Mouse (Mus musculus): Measurements from ENCODE around the gene Kctd11.
"Not testable (repeated sequence)": the region's sequence is repeated elsewhere in the genome, so short reads cannot be mapped to it uniquely, and the experiment has no call there.

The Kctd11 gene

DNA sequence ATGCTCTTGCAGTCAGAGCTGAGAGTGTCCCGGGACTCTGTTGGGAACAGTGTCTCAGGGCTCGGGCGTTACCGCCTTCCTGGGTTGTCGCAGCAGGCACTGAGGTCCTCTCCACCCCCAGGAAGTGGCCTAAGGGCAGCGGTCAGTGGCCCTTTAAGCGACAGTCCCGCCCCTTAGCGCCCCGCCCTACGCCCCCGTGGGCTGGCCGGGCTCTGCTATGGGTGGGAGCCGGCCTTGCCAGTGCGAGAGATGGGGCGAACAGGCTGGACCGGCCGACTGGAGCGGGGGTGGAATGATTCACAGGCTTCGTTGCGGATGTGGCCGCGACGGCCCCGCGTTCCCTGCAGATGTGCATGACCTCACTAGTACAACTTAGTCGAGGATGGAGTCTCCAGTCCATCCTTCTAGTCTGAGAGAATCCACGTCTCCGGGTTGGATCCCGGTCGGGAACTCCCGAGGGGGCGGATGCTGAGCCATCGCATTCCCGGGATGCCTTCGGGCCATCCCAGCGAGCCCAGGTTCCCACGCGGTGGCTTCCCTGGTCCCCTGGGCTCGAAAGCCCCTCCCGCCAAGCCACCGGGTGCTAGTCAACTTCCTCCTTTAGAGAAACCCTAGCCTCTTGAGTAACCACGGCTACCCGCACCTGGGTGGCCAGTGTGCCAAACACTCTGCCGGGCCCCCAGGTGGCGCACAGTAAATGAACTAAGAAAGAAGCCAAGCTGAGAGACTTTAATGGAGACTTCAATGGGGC is at the start of gene Kctd11:
Gene Kctd11, minus strand, starts transcription at position 554 of the 751 bp plus-strand sequence.
- peak; percentile 78 for DNase-seq (ENCODE audit: low spot score)

DNA sequence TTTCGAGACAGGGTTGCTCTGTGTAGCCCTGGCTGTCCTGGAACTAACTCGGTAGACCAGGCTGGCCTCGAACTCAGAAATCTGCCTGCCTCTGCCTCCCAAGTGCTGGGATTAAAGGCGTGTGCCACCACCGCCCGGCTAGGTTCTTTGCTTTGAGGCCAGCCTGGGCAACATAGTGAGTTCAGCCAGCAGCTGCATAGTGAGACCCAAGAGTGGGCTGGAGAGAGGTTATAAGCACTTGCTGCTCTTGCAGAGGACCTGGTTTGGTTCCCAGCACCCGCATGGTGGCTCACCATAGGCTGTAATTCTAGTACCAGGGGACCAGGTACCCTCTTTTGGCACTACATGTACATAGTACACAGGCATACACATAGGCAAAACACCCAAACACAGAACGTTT is 49.0 kb upstream of the Kctd11 start:
- DNase-seq (ENCODE audit: low spot score) = not testable (repeated sequence)

DNA sequence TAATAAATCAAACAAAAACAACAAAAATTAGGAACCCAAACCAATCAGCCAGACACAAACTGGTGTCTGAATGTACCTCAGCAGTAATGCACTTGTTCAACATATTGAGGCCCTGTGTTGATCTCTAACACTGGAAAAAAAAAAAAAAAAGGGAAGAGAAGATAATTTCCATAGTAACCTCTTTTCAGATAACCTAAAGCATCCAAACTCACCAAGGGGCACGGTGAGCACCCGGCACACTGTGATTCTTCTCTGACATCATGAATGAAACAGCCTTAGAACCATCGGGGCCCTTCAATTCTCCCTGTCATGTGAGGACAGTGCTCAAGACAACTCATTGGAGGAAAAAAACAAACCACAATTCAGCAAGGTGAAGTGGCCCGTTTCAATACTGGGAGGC is 48.5 kb upstream of the Kctd11 start:
- no peak for DNase-seq (ENCODE audit: low spot score)

- DNase-seq (ENCODE audit: low spot score) = no peak
These were observed 46.3 kb upstream of the Kctd11 start for GRCm38 (mm10) chr11:69927501-69927900.

DNA sequence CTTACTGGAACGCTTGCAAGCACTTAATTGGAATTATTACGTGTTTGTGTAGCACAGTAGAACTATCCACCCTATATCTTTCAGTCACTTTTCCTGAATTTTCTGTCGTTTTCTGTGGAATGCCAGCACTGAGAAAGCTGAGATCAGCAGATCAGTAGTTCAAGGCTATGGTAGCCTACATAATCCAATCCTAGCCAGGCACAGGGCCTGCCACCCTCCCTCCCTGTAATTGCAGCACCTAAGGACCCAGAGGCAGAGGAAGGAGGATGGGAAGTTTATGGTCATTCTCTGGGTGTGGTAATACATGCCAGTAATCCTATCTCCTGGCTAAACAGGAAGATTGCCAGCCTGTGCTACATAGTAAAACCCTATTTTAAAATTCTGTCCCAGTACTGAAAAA is 41.6 kb upstream of the Kctd11 start:
- DNase-seq (ENCODE audit: low spot score) = no peak

DNA sequence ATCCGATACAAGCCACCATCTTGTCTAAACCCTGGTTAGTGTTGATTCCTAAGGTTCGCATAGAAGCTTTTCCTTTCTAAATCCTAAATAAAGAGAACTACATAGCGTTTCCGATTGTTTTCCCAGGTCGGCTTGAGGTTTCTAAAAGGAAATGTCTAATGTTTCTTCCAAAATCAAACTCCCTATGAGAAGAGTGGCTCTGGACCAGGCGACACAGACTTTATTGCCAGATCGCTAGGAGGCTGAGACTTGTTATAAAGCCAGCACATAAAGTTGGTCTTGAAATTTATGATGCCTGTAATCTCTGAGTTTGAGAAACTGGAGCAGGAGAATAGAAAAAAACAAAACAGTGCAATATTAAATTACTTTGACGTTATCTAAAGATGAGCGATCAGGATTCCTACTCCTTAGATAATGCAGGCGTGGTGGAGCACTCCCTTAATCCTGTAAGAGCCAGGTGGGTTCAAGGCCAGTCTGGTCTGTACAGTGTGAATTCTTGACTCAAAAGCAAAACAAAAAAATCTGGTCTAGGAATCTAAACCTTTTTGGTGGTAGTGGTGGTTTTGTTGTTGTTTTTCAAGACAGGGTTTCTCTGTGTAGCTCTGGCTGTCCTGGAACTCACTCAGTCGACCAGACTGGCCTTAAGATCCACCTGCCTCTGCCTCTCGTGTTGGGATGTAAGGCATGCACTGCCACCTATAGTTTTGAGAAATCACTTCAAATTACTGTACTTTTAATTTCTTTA is 41.0 kb upstream of the Kctd11 start:
- no peak for DNase-seq (ENCODE audit: low spot score)

GRCm38 (mm10) chr11:69921114-69922011 is 40.2 kb upstream of the Kctd11 start, which contains the start of gene Eif5a:
Gene Eif5a, minus strand, starts transcription at chr11:69921958.
- DNase-seq (ENCODE audit: low spot score) = peak; percentile 100

DNA sequence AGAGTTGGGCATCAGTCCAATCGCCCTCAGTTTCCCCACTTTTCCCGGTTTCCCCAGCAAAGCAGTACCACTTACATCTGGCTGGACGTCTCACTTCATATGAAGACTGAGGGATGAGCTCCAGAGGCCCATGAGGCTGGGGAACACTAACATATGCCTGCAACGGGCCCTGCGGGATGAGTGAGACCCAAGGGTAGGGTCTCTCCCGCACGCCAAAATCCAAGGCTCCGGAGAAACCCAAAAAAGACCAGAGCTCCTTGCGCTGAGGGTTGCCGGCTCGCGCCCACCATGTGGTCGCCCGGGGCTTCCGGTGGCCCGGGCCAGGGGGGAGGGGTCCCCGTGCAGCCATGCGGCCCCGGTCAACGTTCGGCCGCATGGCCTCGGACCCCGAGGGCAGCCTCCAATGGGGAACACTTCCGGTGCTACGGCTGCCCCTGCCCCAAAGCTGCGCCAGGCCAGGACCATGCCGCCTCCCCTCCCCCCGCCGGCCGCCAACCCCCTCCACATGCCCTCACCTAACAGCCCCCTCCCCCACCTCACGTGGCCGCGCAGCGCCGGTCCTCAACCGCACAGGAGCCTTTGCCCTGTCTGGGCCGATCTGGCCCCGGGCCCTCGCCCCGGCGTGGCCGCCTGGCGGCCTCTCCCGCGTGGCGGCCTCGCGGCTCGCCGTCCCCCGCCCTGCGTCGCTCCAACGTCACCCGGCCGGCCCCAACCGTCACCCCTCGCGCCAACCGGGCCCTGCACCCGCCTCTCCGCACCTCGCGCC is 39.2 kb upstream of the Kctd11 start:
- DNase-seq (ENCODE audit: low spot score) = no peak

- no peak for DNase-seq (ENCODE audit: low spot score)
These were observed 38.6 kb upstream of the Kctd11 start for GRCm38 (mm10) chr11:69919661-69920265.

DNA sequence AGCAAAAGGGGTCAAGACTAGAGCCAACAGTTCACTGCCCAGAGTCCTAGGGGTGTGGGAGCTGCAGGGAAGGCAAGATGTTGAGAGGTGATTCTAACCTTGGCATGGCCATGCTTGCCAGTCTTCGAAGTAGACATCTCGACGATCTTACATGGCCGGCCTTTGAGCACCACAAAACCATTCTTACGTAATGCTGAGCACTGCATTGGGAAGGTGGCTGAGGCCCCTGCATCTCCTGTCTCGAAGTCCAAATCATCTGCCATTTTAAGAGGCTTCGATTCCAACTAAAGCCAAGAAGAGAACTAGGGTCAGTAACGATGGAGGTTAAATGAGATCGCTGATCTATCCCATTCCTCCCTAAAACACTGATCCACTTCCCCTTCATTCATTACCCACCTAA is 37.8 kb upstream of the Kctd11 start:
- DNase-seq (ENCODE audit: low spot score) = no peak

DNA sequence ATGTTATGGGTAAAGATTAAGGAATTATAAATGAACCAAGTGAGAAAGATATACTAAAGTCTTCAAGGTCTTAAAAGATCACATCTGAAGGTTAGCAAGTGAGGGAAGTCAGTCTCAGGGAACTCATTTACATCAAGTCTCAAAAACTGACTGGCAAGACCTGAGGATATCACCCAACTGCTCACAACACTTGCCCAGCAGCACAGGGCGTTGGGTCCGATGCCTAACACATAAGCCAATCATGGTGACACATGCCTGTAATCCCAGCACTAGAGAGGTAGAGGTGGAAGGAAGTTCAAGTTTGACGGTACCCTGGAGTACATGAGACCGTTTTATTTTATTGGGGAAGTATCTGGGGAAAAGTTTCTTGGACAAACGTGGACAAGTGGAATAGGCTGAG is 36.9 kb upstream of the Kctd11 start:
- DNase-seq (ENCODE audit: low spot score) = no peak

DNA sequence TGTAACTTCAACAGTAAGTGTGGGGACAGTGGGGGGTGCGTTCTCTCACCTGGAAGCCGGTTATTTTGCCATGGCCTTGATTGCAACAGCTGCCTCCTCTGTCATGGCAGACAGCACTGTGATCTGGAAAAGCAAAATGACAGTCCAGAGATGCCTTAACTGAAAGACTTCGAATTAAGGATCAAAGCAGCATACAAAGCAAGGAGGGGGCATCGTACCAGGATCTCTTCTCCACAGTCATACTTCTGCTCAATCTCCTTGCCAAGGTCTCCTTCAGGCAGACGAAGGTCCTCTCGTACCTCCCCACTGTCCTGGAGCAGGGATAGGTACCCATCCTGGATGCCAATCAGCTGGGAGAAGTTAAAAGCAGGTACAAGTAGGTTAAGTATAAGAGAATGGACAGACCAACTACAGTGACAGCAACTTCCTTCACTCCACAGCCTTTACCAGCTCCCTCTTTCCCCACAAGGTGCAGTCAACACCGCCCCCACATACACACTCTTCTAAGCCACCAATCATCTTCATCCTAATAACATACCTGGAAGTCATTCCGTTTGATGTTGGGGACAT is 36.3 kb upstream of the Kctd11 start:
- no peak for DNase-seq (ENCODE audit: low spot score)

- DNase-seq (ENCODE audit: low spot score) = not testable (repeated sequence)
These were observed 35.6 kb upstream of the Kctd11 start for GRCm38 (mm10) chr11:69916652-69917378.

- no peak for DNase-seq (ENCODE audit: low spot score)
These were observed 34.7 kb upstream of the Kctd11 start for GRCm38 (mm10) chr11:69915667-69916627.

DNA sequence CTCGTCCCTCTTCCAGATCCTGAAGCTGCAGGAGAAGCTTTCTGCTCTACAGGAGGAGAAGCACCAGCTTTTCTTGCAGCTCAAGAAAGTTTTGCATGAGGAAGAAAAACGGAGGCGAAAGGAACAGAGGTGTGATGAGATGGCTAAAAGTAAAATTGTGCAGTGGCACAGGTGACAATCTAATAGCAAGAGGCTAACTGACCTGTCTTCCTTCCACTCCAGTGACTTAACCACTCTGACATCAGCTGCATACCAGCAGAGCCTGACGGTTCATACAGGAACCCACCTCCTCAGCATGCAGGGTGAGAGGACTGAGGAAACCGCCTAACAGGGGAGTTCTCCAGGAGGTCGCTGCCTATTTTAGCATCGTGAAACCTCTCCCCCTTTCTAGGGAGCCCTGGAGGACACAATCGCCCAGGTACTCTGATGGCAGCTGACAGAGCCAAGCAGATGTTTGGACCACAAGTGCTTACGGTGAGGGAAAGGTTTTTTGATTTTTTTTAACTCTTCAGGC is 33.8 kb upstream of the Kctd11 start:
- no peak for DNase-seq (ENCODE audit: low spot score)

DNA sequence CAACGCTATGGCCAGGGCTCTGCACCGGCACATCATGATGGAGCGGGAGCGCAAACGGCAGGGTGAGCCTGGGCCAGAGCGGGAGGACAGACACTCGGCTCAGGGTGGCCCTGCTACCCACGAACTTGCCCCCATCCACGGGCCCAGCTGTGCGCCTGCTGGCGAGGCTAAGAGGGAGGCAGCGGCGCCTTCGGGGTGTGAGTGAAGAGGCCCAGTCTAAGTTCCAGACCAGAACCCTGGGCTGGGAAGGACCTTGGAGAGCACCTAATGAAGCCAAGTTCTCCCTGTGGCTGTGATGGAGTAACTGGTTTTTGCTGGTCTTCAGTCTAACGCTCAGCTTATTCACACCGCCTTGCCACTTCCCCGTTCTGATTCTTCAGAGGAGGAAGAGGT is 33.2 kb upstream of the Kctd11 start:
- DNase-seq (ENCODE audit: low spot score) = no peak

DNA sequence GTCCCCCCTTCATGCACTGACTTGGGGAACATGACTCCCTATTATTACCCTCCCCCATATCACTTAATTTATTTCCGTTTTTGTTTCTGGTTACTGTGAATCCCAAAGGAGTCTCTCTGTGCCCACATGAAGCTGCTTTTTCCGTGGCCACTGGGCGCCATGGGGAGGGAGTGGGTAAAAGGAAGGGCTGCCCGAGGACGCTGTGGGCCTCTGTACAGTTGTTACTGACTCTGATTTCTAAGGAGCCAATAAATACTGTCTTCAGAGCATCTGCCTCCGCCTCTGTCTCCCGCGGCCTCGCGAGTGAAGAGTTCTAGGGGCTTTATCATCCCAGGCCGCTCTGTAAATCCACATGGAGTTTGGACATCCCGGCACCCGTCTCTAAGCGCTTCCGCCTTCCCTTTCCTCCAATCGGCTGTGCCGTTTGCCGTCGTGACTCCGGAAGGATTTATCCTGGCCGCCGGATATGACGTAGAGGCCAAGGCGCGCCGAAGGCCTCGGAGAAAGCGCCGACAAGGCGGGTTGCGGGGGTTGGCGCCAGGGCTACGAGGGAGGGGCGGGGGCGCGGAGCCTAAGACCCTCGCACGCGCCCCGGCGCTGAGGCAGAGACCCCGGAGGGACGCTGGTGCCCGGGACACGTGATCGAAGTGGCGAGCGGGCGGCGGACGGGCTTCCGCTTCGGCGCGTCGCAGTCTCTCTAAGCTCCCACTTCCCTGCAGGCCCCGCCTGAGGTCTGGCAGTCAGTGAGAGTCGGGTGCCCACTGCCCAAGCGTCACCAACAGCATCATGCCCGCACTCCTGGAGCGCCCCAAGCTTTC is 32.6 kb upstream of the Kctd11 start, which contains the start of gene Gps2:
Gene Gps2, plus strand, starts transcription at position 335 of the 818 bp plus-strand sequence.
- DNase-seq (ENCODE audit: low spot score) = peak; percentile 89

Data from ovary, postnatal 14 days (tissue).